Mouse (Mus musculus) layer of hippocampus, adult 9-10 months (tissue): ENCODE results near the gene Pcyt1a.
"Not testable (repeated sequence)": the region's sequence is repeated elsewhere in the genome, so short reads cannot be mapped to it uniquely, and the experiment has no call there.

ENCODE experiments used
- DNase-seq: peaks from one replicate; pipeline ENCODE4 v3.0.0; 2022; ENCODE audit warnings: low spot score

Gene Pcyt1a

GRCm38 (mm10) chr16:32434066-32434465, 3.3 kb downstream of the Pcyt1a start:
- DNase-seq: no peak

- no peak for DNase-seq
These were observed 4.0 kb downstream of the Pcyt1a start for GRCm38 (mm10) chr16:32434691-32435090.

GRCm38 (mm10) chr16:32436657-32437056, 5.9 kb downstream of the Pcyt1a start:
- no peak for DNase-seq

GRCm38 (mm10) chr16:32437266-32437665, 6.5 kb downstream of the Pcyt1a start:
- DNase-seq: no peak

GRCm38 (mm10) chr16:32441432-32441831, 10.7 kb downstream of the Pcyt1a start:
- DNase-seq: no peak

- not testable (repeated sequence) for DNase-seq
These were observed 13.9 kb downstream of the Pcyt1a start for GRCm38 (mm10) chr16:32444615-32445014.

GRCm38 (mm10) chr16:32445558-32445957, 14.8 kb downstream of the Pcyt1a start:
- DNase-seq: no peak

GRCm38 (mm10) chr16:32446563-32447138, 15.9 kb downstream of the Pcyt1a start:
- DNase-seq: no peak

- no peak for DNase-seq
These were observed 18.9 kb downstream of the Pcyt1a start for GRCm38 (mm10) chr16:32449665-32450064.

- no peak for DNase-seq
These were observed 19.4 kb downstream of the Pcyt1a start for GRCm38 (mm10) chr16:32450133-32450532.

GRCm38 (mm10) chr16:32453102-32453501, 22.4 kb downstream of the Pcyt1a start:
- DNase-seq: no peak

GRCm38 (mm10) chr16:32454646-32455045, 23.9 kb downstream of the Pcyt1a start:
- DNase-seq: no peak

- no peak for DNase-seq
These were observed 25.4 kb downstream of the Pcyt1a start for GRCm38 (mm10) chr16:32456086-32456485.

GRCm38 (mm10) chr16:32456761-32457160, 26.0 kb downstream of the Pcyt1a start:
- DNase-seq: no peak

GRCm38 (mm10) chr16:32457589-32458386, 27.1 kb downstream of the Pcyt1a start:
- peak; percentile 58 for DNase-seq

GRCm38 (mm10) chr16:32460518-32460917, 29.8 kb downstream of the Pcyt1a start:
- no peak for DNase-seq

- DNase-seq: no peak
These were observed 31.0 kb downstream of the Pcyt1a start for GRCm38 (mm10) chr16:32461713-32462112.

GRCm38 (mm10) chr16:32462950-32463349, 32.2 kb downstream of the Pcyt1a start:
- DNase-seq: no peak

- DNase-seq: no peak
These were observed 32.7 kb downstream of the Pcyt1a start for GRCm38 (mm10) chr16:32463426-32463825.

GRCm38 (mm10) chr16:32464908-32465307, 34.2 kb downstream of the Pcyt1a start:
- DNase-seq: no peak

- no peak for DNase-seq
These were observed 37.8 kb downstream of the Pcyt1a start for GRCm38 (mm10) chr16:32468488-32468887.

- DNase-seq: no peak
These were observed 38.8 kb downstream of the Pcyt1a start for GRCm38 (mm10) chr16:32469404-32470105.
